Mouse (Mus musculus) kidney, embryonic 16.5 days (tissue): ENCODE results near the gene Car5a. TPM values are rescaled to one million over a fixed set of nuclear protein-coding genes. Genes with fewer than 3 reads are reported as not detected.

Source experiments
- ATAC-seq: fragments of 200-750 bp; cut with Nextera tagmentation; 2 replicates; pipeline ENCODE4 v1.8.0; 2017; ENCODE audit warnings: moderate TSS enrichment; ENCODE audit not compliant: low FRiP score, low TSS enrichment
- H3K27ac ChIP-seq: fragments of 300-500 bp; sonication (generic); 2 replicates; pipeline ENCODE4 v1.5.1; 2014; ENCODE audit warnings: low read length
- H3K27me3 ChIP-seq: fragments of 300-500 bp; sonication (generic); 2 replicates; pipeline ENCODE4 v1.6.1; 2014; ENCODE audit warnings: low read length, control low read depth, mixed read lengths; ENCODE audit not compliant: insufficient read depth
- H3K36me3 ChIP-seq: fragments of 300-500 bp; sonication (generic); 2 replicates; pipeline ENCODE4 v1.6.1; 2014; ENCODE audit warnings: low read length, control low read depth, mixed read lengths; ENCODE audit not compliant: insufficient read depth
- H3K4me1 ChIP-seq: fragments of 300-500 bp; sonication (generic); 2 replicates; pipeline ENCODE4 v1.6.1; 2014; ENCODE audit warnings: low read length, control low read depth, mixed read lengths; ENCODE audit not compliant: insufficient read depth
- H3K4me2 ChIP-seq: fragments of 300-500 bp; sonication (generic); replicated peaks from 2 replicates; pipeline ENCODE4 v1.6.1; 2014; ENCODE audit warnings: low read depth, low read length
- H3K4me3 ChIP-seq: fragments of 300-500 bp; sonication (generic); 2 replicates; pipeline ENCODE4 v1.5.1; 2014; ENCODE audit warnings: mild to moderate bottlenecking, low read length
- H3K9ac ChIP-seq: fragments of 300-500 bp; sonication (generic); replicated peaks from 2 replicates; pipeline ENCODE4 v1.6.1; 2014; ENCODE audit warnings: low read length
- H3K9me3 ChIP-seq: fragments of 300-500 bp; sonication (generic); 2 replicates; pipeline ENCODE4 v1.6.1; 2016; ENCODE audit warnings: low read length, control low read depth
- WGBS: fragments of 180-500 bp; shearing (Covaris S2); extraction: QIAGEN DNeasy Blood & Tissue Kit; methylation state at CpG from one replicate; pipeline ENCODE4 v1.1.7; 2014; 5-methylcytosine and 5-hydroxymethylcytosine counted together
- polyA plus RNA-seq: library from polyadenylated mRNA; unstranded; fragments of >200 nt; fragmentation: Nextera tagmentation; extraction: Ambion mirVana; gene quantifications from 2 replicates; pipeline ENCODE4 v1.2.1, GENCODE M21; 2015

Gene Car5a
- polyA plus RNA-seq, 1 experiment from 2014 or later = not detected

DNA sequence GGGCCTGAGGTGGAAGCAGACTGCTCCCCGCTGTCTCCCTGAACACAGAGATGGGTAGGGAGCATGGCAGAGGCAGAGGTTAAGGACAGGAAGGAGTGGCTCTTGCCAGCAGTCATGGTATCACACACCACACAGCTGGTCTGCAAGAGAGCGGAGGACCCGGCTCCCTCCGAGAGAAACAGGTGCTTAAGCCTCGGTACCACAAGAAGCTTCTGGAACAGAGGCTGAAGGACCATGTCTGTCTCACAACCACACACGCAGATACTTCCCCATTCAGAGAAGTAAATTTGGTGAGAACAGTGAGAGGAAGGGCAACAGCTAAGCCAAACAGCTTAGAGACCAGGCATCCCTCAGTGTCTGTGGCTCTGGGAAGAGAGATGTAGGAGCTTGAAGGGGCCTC lies 33.3 kb downstream of the Car5a start:
- Histone ChIP-seq H3K27me3 (no peaks in the 10 kb centered on the region), H3K4me1 (peaks cover 20% of the 10 kb centered on the region), H3K4me3 (no peak overlapping the region), H3K9ac (no peak overlapping the region), H3K9me3 (no peaks in the 10 kb centered on the region), H3K36me3 (no peaks in the 10 kb centered on the region), H3K4me2 (no peak overlapping the region), H3K27ac (no peak overlapping the region)
- ATAC-seq = no peak
- 89% methylated on average over 6 of the region's 6 CpGs for WGBS

GRCm38 (mm10) chr8:121909663-121910062 lies 35.0 kb downstream of the Car5a start:
- no peaks in the 10 kb centered on the region for H3K36me3 ChIP-seq
- no peaks in the 10 kb centered on the region for H3K9me3 ChIP-seq
- no peaks in the 10 kb centered on the region for H3K27me3 ChIP-seq
- no peak overlapping the region for H3K4me3 ChIP-seq
- H3K27ac ChIP-seq = no peak overlapping the region
- H3K4me1 ChIP-seq = peaks cover 36% of the 10 kb centered on the region
- whole genome bisulfite sequencing = 7% methylated on average over 6 of the region's 6 CpGs
- H3K9ac ChIP-seq = no peak overlapping the region
- H3K4me2 ChIP-seq = no peak overlapping the region
- no peak for ATAC-seq

DNA sequence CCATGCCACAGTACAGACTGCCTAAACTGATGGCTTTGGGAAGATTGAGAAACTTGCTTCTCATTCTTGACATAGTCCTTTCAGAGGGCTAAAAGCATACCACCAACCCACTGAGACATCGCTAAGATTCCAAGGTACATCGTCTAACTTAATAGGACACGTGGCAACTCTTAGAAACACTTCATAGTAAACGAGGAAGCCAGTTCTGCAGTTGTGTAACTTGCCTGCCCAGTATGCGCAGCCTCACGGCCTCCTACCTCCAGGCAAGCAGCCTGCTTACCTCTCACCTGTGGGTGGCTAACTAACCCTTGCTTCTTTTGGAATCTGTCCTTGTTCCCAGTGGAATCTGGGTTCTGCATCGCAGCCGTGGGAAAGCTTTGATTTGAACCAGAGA lies 35.6 kb downstream of the Car5a start:
- Histone ChIP-seq H3K4me3 (no peak overlapping the region), H3K36me3 (no peaks in the 10 kb centered on the region), H3K27ac (no peak overlapping the region), H3K4me1 (peaks cover 36% of the 10 kb centered on the region), H3K9ac (no peak overlapping the region), H3K27me3 (no peaks in the 10 kb centered on the region), H3K9me3 (no peaks in the 10 kb centered on the region), H3K4me2 (no peak overlapping the region)
- WGBS = 66% methylated on average over 8 of the region's 8 CpGs
- ATAC-seq = no peak

DNA sequence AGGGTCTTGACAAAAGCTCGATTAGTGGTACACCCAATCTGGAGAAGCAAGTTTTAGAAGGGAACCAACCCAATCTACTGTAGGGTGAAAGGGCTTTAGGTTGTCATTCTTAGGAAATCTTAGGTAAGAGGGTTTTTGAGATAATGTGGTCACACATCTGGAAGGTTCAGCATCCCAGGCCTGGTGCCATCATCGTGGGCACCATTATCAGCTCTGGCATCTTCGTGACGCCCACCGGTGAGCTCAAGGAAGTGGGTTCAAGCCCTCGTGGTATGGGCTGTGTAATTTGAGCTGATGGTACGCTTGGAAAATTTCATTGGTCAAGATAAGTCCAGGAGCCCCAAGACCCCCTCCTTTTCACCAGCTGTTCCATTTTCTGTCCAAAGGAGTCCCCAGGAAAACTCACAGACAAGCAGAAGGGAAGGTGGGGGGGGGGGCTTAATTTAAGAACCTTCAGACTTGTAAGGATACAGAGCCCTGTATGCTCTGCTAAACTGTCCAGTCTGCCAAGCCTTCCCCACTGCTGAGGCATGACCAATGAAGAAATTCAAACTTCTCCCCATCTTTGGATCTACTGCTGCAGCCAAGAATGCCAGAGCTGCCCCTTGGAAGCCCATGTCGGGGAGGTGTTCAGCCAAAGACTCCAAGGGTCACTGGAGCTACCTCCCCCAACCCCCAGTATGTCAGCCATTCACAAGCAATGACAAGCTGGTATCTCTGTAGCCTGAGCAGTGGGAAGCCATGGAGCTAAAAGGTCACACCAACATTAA lies 36.1 kb downstream of the Car5a start:
- no peaks in the 10 kb centered on the region for H3K36me3 ChIP-seq
- 42% methylated on average over 8 of the region's 8 CpGs for WGBS
- H3K4me1 ChIP-seq = peaks cover 36% of the 10 kb centered on the region
- no peak for ATAC-seq
- no peak overlapping the region for H3K27ac ChIP-seq
- H3K9me3 ChIP-seq = no peaks in the 10 kb centered on the region
- H3K27me3 ChIP-seq = no peaks in the 10 kb centered on the region
- H3K4me3 ChIP-seq = no peak overlapping the region; the same call in 1 of the 2 replicates
- no peak overlapping the region for H3K9ac ChIP-seq
- H3K4me2 ChIP-seq = peak overlapping the region; percentile 97

- no peaks in the 10 kb centered on the region for H3K27me3 ChIP-seq
- peaks cover 40% of the 10 kb centered on the region for H3K4me1 ChIP-seq
- H3K4me3 ChIP-seq = peak within 1 kb of the TSS; percentile 79
- H3K27ac ChIP-seq = no peak within 1 kb of the TSS
- WGBS = under 1% methylated on average over 52 of the region's 61 CpGs
- ATAC-seq = peak; percentile 89
- H3K4me2 ChIP-seq = peak within 1 kb of the TSS; percentile 97
- no peaks in the 10 kb centered on the region for H3K9me3 ChIP-seq
- H3K36me3 ChIP-seq = no peaks in the 10 kb centered on the region
- H3K9ac ChIP-seq = peak within 1 kb of the TSS; percentile 71
Observed at GRCm38 (mm10) chr8:121907587-121908248, 37.0 kb downstream of the Car5a start, which contains the start of gene Slc7a5. Gene Slc7a5 (minus strand): TSS chr8:121907694.

- H3K4me3 ChIP-seq = peak overlapping the region; percentile 79
- peak overlapping the region; percentile 97 for H3K4me2 ChIP-seq
- H3K27me3 ChIP-seq = no peaks in the 10 kb centered on the region
- no peaks in the 10 kb centered on the region for H3K36me3 ChIP-seq
- no peaks in the 10 kb centered on the region for H3K9me3 ChIP-seq
- peaks cover 48% of the 10 kb centered on the region for H3K4me1 ChIP-seq
- H3K9ac ChIP-seq = peak overlapping the region; percentile 71
- WGBS = under 1% methylated on average over 68 of the region's 72 CpGs
- H3K27ac ChIP-seq = no peak overlapping the region
- peak; percentile 37; the same call in 1 of the 2 replicates for ATAC-seq
Observed at GRCm38 (mm10) chr8:121906542-121907512, 37.9 kb downstream of the Car5a start.

DNA sequence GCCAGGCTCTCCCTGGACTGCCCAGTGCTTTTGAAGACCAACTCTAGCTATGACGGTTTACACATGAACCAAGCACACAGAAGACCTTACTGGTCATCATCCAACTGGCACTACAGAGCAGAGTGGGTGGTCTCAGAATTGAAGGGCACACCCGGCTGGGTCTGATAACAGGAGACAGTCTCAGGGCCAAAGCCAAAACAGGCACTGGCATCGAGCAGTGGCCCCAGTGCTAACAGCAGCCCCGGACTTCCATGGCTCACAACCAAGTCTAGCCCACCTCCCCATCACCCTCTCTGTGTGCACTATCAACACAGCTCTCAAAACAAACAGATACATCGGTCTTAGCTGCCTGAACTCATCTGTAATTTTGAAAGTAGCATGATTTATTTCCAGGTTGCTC lies 38.8 kb downstream of the Car5a start:
- H3K9me3 ChIP-seq = no peaks in the 10 kb centered on the region
- no peak overlapping the region for H3K27ac ChIP-seq
- H3K36me3 ChIP-seq = no peaks in the 10 kb centered on the region
- peak overlapping the region; percentile 97 for H3K4me2 ChIP-seq
- peak overlapping the region; percentile 71; the same call in 1 of the 2 replicates for H3K9ac ChIP-seq
- H3K4me3 ChIP-seq = peak overlapping the region; percentile 79
- H3K27me3 ChIP-seq = no peaks in the 10 kb centered on the region
- WGBS = 12% methylated on average over 5 of the region's 5 CpGs
- H3K4me1 ChIP-seq = peaks cover 54% of the 10 kb centered on the region
- ATAC-seq = no peak

GRCm38 (mm10) chr8:121905420-121905819 lies 39.3 kb downstream of the Car5a start:
- H3K9ac ChIP-seq = no peak overlapping the region
- 65% methylated on average over 1 of the region's 1 CpGs for WGBS

GRCm38 (mm10) chr8:121904999-121905398 lies 39.7 kb downstream of the Car5a start:
- WGBS = 83% methylated on average over 9 of the region's 9 CpGs
- H3K9me3 ChIP-seq = no peaks in the 10 kb centered on the region
- no peak overlapping the region for H3K4me3 ChIP-seq
- H3K27ac ChIP-seq = no peak overlapping the region
- no peaks in the 10 kb centered on the region for H3K27me3 ChIP-seq
- 0 out of 2 replicates have a peak overlapping the region, but pooled peaks have one; percentile 97 for H3K4me2 ChIP-seq
- peaks cover 54% of the 10 kb centered on the region for H3K4me1 ChIP-seq
- H3K36me3 ChIP-seq = no peaks in the 10 kb centered on the region
- ATAC-seq = no peak
- no peak overlapping the region for H3K9ac ChIP-seq

More at GRCm38 (mm10) chr8:121905420-121905819, 39.3 kb downstream of the Car5a start:
- ATAC-seq = no peak
- H3K27ac ChIP-seq = no peak overlapping the region
- no peaks in the 10 kb centered on the region for H3K27me3 ChIP-seq
- peak overlapping the region; percentile 79 for H3K4me3 ChIP-seq
- no peaks in the 10 kb centered on the region for H3K9me3 ChIP-seq
- H3K36me3 ChIP-seq = no peaks in the 10 kb centered on the region
- peak overlapping the region; percentile 97 for H3K4me2 ChIP-seq
- peaks cover 54% of the 10 kb centered on the region for H3K4me1 ChIP-seq
